Mouse (Mus musculus): ENCODE data around the gene Tab1.

- TF ChIP-seq TAL1 (IDR thresholded peaks at IDR 0.05; ENCODE audit: low read length) (no peak), GATA1 (IDR thresholded peaks at IDR 0.05; ENCODE audit: low read length) (no peak)
Measured at GRCm38 (mm10) chr15:80145397-80145796, 12.5 kb downstream of the Tab1 start.
